Mouse (Mus musculus) E14TG2a.4 (cell line): ENCODE results near the gene Bcl11b.

Source experiments
- CTCF ChIP-seq: conservative IDR thresholded peaks from 2 replicates; pipeline ENCODE4 v1.5.1; 2014; ENCODE audit warnings: low read length
- POU5F1 ChIP-seq: IDR thresholded peaks from 2 replicates; pipeline ENCODE4 v1.6.1; 2014; ENCODE audit warnings: low read length, borderline replicate concordance

- TF ChIP-seq POU5F1 (no peak), CTCF (no peak)
Measured at GRCm38 (mm10) chr12:108004701-108005487, 1.5 kb upstream of the Bcl11b start.
